Mouse (Mus musculus) brain, embryonic 14.5 days (tissue): ENCODE results near the gene Lsamp.

ENCODE experiments used
- CTCF ChIP-seq: fragments of 200-500 bp; IDR thresholded peaks from 2 replicates; pipeline ENCODE4 v1.5.1; 2012; ENCODE audit warnings: inconsistent platforms, mild to moderate bottlenecking, moderate library complexity, borderline replicate concordance; ENCODE audit not compliant: insufficient read depth, insufficient read length; ENCODE audit errors: extremely low read depth
- POLR2A ChIP-seq: fragments of 200-500 bp; IDR thresholded peaks from 2 replicates; pipeline ENCODE4 v1.6.1; 2012; ENCODE audit warnings: mild to moderate bottlenecking, inconsistent platforms, borderline replicate concordance; ENCODE audit not compliant: poor library complexity, insufficient read depth, insufficient read length, severe bottlenecking; ENCODE audit errors: extremely low read depth

DNA sequence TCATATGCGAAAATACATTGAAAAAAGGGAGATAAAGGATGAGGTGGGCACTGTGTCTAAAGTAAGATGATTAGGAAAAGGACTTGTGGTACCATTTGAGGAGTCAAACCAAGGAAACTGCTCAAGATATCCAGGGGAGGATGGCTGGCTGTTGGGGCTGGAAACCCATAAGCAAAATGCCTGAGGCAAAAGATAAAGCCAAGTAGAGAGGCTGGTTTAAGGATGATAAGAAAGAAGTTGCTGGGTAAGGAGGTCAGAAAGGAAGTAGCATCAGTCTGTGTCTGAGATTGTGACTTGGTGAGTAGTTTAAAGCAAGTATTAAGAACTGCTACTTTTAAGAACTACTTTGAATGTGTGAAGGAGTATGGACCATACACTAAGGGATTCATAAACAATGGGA, 1497.7 kb downstream of the Lsamp start:
- no peak for TF ChIP-seq POLR2A
- TF ChIP-seq CTCF = no peak
